ENCODE assay signal across 8 mouse cellular contexts in genomic region chr10:108524306-108525029, GRCm38 (mm10).
DNase-seq lines count a peak whose midpoint lies in the region; ATAC-seq lines count a peak whose summit lies in the region.

No protein-coding gene starts in this region.

- H3K4me3 ChIP-seq in kidney, embryonic 14.5 days (ENCODE audit: low read length): no peak overlapping the region
- H3K4me3 ChIP-seq in forebrain, embryonic 12.5 days (replicated peaks): no peak overlapping the region
- no peak overlapping the region for H3K4me3 ChIP-seq in midbrain, embryonic 13.5 days (replicated peaks)

- H3K36me3 ChIP-seq in kidney, embryonic 14.5 days (ENCODE audit: control insufficient read depth, insufficient read depth, low read length): no peaks in the 10 kb centered on the region
- no peaks in the 10 kb centered on the region for H3K36me3 ChIP-seq in forebrain, embryonic 12.5 days (replicated peaks)
- no peaks in the 10 kb centered on the region for H3K36me3 ChIP-seq in midbrain, embryonic 13.5 days

- no peaks in the 10 kb centered on the region for H3K9me3 ChIP-seq in kidney, embryonic 14.5 days (ENCODE audit: control insufficient read depth, low read length)
- H3K9me3 ChIP-seq in forebrain, embryonic 12.5 days: no peaks in the 10 kb centered on the region
- H3K9me3 ChIP-seq in midbrain, embryonic 13.5 days: no peaks in the 10 kb centered on the region

- no peak overlapping the region for H3K27ac ChIP-seq in kidney, embryonic 14.5 days (ENCODE audit: low read depth, low read length)
- 0 out of 2 replicates have a peak overlapping the region, but pooled peaks have one; percentile 31 for H3K27ac ChIP-seq in forebrain, embryonic 12.5 days
- H3K27ac ChIP-seq in midbrain, embryonic 13.5 days: peak overlapping the region; percentile 22; the same call in 1 of the 2 replicates

- H3K4me2 ChIP-seq in kidney, embryonic 14.5 days (replicated peaks; ENCODE audit: low read depth, low read length): no peak overlapping the region
- no peak overlapping the region for H3K4me2 ChIP-seq in forebrain, embryonic 12.5 days
- no peak overlapping the region for H3K4me2 ChIP-seq in midbrain, embryonic 13.5 days (replicated peaks)

- H3K9ac ChIP-seq in kidney, embryonic 14.5 days (ENCODE audit: low read depth, low read length): no peak overlapping the region
- no peak overlapping the region for H3K9ac ChIP-seq in forebrain, embryonic 12.5 days
- H3K9ac ChIP-seq in midbrain, embryonic 13.5 days (replicated peaks): no peak overlapping the region

- 66% methylated on average over 6 of the region's 6 CpGs for WGBS in kidney, embryonic 14.5 days
- 37% methylated on average over 6 of the region's 6 CpGs for WGBS in forebrain, embryonic 12.5 days
- WGBS in midbrain, embryonic 13.5 days: 41% methylated on average over 6 of the region's 6 CpGs

- ATAC-seq in kidney, embryonic 14.5 days (ENCODE audit: low FRiP score, low TSS enrichment): 0 out of 2 replicates have a peak, but pooled peaks have one; percentile 68
- peak; percentile 71 for ATAC-seq in forebrain, embryonic 12.5 days (ENCODE audit: low FRiP score)
- peak; percentile 93 for ATAC-seq in midbrain, embryonic 13.5 days

- H3K4me1 ChIP-seq in kidney, embryonic 14.5 days (ENCODE audit: control insufficient read depth, insufficient read depth, low read length): no peaks in the 10 kb centered on the region
- peaks cover 13% of the 10 kb centered on the region for H3K4me1 ChIP-seq in forebrain, embryonic 12.5 days
- peaks cover 15% of the 10 kb centered on the region for H3K4me1 ChIP-seq in midbrain, embryonic 13.5 days (replicated peaks)

- no peaks in the 10 kb centered on the region for H3K27me3 ChIP-seq in kidney, embryonic 14.5 days (ENCODE audit: control insufficient read depth, insufficient read depth, low read length)
- H3K27me3 ChIP-seq in forebrain, embryonic 12.5 days: 0 out of 2 replicates have a peak, but pooled peaks cover 3% of the 10 kb centered on the region
- H3K27me3 ChIP-seq in midbrain, embryonic 13.5 days: no peaks in the 10 kb centered on the region

- no peak for DNase-seq in kidney, postnatal 25 days
- peak; percentile 80 for DNase-seq in R1 (ENCODE audit: low read depth, low spot score)
- DNase-seq in gastrocnemius, adult 18-20 months (ENCODE audit: low spot score): no peak
- no peak for DNase-seq in layer of hippocampus, adult 11-12 months (ENCODE audit: low spot score)
- DNase-seq in liver: no peak
